Mouse (Mus musculus): Measurements from ENCODE around the gene Slc38a2. TPM values are rescaled to one million over a fixed set of nuclear protein-coding genes. Genes with fewer than 3 reads are reported as not detected.

The Slc38a2 gene
- polyA plus RNA-seq, 1 experiment from 2014 or later = 125 TPM

DNA sequence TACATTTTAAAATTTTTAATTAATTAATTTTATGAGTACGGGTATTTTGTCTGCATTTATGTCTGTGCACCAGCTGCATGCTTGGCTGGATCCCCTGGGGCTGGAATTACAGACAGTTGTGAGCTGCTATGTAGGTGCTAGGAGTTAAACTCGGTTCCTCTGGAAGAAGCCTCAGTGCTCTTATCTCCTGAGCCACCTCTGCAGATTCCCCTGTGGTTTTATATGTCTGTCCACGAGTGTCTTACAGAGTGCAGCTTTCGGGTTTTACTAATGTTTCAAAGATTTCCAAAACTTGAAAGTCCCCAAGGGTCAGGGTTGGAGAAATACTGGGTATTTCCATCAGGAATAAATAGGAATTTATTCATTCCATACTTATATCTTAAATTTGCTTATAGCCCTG, 40.6 kb upstream of the Slc38a2 start:
- Histone ChIP-seq H3K4me2 (no peak overlapping the region), H3K4me3 (no peak overlapping the region), H3K4me1 (0 out of 2 replicates have a peak, but pooled peaks cover 7% of the 10 kb centered on the region), H3K9me3 (no peaks in the 10 kb centered on the region), H3K36me3 (no peaks in the 10 kb centered on the region), H3K27ac (no peak overlapping the region), H3K27me3 (no peaks in the 10 kb centered on the region), H3K9ac (no peak overlapping the region)
- 61% methylated on average over 4 of the region's 4 CpGs for WGBS
- ATAC-seq (ENCODE audit: insufficient number of reproducible peaks, insufficient read depth, low FRiP score, low TSS enrichment, low read depth) = no peak

DNA sequence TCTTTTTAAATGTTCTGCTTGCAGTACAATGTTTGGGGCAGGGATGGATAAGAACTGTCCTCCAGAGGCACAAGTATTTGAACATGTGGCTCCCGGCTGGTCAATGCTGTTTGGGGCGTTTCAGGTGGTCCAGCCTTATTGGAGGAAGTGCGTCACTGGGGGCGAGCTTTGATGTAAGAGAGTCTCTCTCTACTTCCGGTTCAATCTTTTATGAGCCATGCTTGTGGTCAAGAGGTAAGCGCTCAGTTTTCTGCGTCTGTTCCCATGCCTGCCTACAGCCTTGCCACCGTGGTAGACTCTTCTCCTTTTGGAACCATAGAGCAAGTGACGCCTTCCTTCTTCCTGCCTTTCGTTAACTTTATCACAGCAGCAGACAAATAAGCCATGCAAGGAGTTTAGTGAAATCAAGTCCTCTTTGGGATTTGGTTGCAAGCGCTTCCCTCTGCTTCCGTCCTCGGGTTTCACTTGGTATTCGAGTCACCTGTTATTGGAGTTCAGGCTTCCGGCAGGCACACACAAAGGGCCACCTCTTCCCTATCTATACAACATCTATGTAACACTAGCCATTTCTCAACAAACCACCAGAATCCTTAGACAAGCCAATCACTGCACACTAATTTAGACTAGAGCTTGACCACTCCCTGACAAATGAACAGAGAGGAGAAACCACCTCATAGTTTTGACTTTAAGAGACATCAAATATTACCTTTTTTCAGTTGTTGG, 37.3 kb upstream of the Slc38a2 start:
- H3K4me1 ChIP-seq = peaks cover 10% of the 10 kb centered on the region
- WGBS = 67% methylated on average over 15 of the region's 15 CpGs
- no peak overlapping the region for H3K27ac ChIP-seq
- no peak overlapping the region for H3K4me2 ChIP-seq
- no peaks in the 10 kb centered on the region for H3K27me3 ChIP-seq
- no peaks in the 10 kb centered on the region for H3K36me3 ChIP-seq
- ATAC-seq (ENCODE audit: insufficient number of reproducible peaks, insufficient read depth, low FRiP score, low TSS enrichment, low read depth) = no peak
- H3K4me3 ChIP-seq = no peak overlapping the region
- no peak overlapping the region for H3K9ac ChIP-seq
- no peaks in the 10 kb centered on the region for H3K9me3 ChIP-seq

DNA sequence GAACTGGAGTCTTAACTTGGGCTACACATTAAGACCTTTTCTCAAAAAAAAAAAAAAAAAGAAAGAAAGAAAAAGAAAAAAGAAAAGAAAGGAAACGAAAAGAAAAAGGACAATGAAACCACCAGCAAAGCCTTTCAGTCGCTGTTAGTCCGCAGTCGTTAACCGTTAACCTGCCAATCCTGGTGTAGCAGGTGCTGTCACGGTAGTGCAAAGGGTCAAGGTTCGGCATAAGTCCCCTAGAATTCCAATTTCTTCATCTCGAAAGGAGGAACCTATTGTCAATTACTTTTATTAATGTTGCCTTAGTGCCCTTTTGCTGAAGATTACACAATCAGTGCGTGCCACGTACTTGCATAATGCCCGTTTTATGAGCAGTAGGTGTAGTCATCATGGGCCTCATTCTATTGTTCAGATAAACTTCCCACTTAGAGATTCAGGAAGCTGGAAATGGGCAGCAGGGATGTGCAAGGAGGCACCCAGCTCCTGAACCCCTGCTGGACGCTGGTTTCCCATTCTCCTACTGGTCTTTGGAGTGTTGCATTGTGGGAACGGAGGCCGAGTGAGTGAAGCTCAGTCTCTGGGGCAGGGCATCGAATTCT, 36.1 kb upstream of the Slc38a2 start:
- H3K4me1 ChIP-seq = peaks cover 10% of the 10 kb centered on the region
- no peaks in the 10 kb centered on the region for H3K9me3 ChIP-seq
- H3K27ac ChIP-seq = no peak overlapping the region
- no peak overlapping the region for H3K4me3 ChIP-seq
- 83% methylated on average over 15 of the region's 15 CpGs for WGBS
- H3K9ac ChIP-seq = no peak overlapping the region
- H3K27me3 ChIP-seq = no peaks in the 10 kb centered on the region
- no peak for ATAC-seq (ENCODE audit: insufficient number of reproducible peaks, insufficient read depth, low FRiP score, low TSS enrichment, low read depth)
- H3K4me2 ChIP-seq = no peak overlapping the region
- H3K36me3 ChIP-seq = no peaks in the 10 kb centered on the region

DNA sequence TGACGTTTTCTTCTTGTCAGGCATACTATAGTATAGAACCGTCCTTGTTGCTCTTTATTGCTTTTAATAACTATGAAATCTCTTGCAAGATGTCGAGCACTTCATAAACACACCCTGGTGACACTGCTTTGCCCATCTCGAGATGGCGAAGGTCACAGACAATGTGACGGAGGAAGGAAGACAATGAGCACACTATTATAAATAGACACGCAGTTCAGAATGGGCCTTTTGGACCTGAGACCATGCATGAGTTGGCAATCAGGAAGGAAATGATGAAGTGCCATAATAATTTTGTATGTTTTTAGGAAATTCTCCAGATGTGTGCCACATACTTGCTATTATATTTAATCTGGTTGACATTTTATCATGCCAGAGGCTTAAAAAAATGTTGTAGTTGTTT, 34.9 kb upstream of the Slc38a2 start:
- H3K4me1 ChIP-seq = peaks cover 13% of the 10 kb centered on the region
- H3K9ac ChIP-seq = no peak overlapping the region
- no peak for ATAC-seq (ENCODE audit: insufficient number of reproducible peaks, insufficient read depth, low FRiP score, low TSS enrichment, low read depth)
- H3K4me3 ChIP-seq = no peak overlapping the region
- H3K27me3 ChIP-seq = no peaks in the 10 kb centered on the region
- H3K9me3 ChIP-seq = no peaks in the 10 kb centered on the region
- 70% methylated on average over 7 of the region's 7 CpGs for WGBS
- peak overlapping the region; percentile 17; the same call in 1 of the 2 replicates for H3K27ac ChIP-seq
- H3K36me3 ChIP-seq = no peaks in the 10 kb centered on the region
- no peak overlapping the region for H3K4me2 ChIP-seq

DNA sequence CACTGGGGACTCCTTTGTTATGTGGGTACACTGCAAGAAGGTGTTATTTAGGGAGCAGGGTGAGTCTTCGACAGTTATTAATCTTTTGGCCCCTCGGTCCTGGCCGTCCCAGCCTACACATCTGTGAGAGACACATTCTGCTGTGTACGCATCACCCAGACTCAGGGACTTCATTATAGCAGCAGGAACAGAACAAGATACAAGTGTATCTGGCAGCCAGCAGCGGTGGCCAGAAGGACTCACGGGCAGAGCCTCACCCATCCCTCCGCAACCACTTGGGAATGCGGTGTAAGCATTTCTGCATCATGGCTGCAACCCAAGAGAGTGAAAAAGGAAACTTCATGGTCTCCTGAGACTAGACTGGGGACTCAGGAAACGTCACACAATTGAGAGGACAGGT, 30.9 kb upstream of the Slc38a2 start:
- no peak for ATAC-seq (ENCODE audit: insufficient number of reproducible peaks, insufficient read depth, low FRiP score, low TSS enrichment, low read depth)
- no peak overlapping the region for H3K4me2 ChIP-seq
- H3K4me3 ChIP-seq = no peak overlapping the region
- no peaks in the 10 kb centered on the region for H3K9me3 ChIP-seq
- H3K27ac ChIP-seq = no peak overlapping the region
- WGBS = 85% methylated on average over 9 of the region's 9 CpGs
- peaks cover 21% of the 10 kb centered on the region for H3K4me1 ChIP-seq
- H3K27me3 ChIP-seq = no peaks in the 10 kb centered on the region
- H3K9ac ChIP-seq = no peak overlapping the region
- no peaks in the 10 kb centered on the region for H3K36me3 ChIP-seq

DNA sequence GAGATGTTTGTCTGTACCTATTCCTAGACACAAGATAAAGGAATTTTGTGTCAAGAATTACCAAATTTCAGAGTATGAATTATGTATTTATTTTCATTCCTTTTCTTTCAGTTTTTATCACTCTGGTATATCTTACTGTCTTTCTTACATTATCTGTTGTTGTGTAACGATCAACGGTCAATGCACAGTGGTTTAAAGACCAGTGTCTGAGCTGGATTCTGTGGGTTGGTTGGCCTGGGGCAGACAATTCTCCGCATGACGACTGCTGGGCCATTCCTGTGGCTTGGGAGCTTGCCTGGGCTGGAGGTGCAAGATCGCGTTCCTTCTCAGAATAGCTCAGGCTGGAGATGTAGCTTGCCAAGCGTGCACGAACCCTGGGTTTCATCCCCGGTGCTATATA, 30.3 kb upstream of the Slc38a2 start:
- Histone ChIP-seq H3K4me3 (no peak overlapping the region), H3K9me3 (no peaks in the 10 kb centered on the region), H3K36me3 (no peaks in the 10 kb centered on the region), H3K27me3 (no peaks in the 10 kb centered on the region), H3K27ac (no peak overlapping the region), H3K4me1 (peaks cover 21% of the 10 kb centered on the region), H3K9ac (no peak overlapping the region), H3K4me2 (no peak overlapping the region)
- no peak for ATAC-seq (ENCODE audit: insufficient number of reproducible peaks, insufficient read depth, low FRiP score, low TSS enrichment, low read depth)
- WGBS = 74% methylated on average over 9 of the region's 9 CpGs

DNA sequence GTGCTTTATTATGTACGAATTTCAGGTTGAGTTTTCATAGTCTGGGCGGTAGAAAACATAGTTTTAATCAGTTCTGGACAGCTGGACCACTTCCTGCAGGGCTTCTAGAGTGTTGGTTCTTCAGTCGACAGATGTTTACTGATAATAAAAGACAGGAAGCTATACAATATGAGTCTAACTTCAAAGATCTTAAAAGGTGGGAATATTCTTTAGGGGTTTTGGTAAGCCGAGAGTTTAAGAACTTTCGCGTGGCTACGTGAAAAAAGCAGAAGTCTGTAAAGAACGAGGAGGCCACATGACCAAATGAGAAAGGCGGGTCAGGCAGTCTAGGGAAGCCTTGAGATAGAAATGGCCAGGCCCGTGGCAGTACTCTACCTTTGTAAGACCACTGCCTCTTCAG, 29.5 kb upstream of the Slc38a2 start:
- no peak overlapping the region for H3K4me3 ChIP-seq
- 67% methylated on average over 10 of the region's 10 CpGs for WGBS
- peaks cover 16% of the 10 kb centered on the region for H3K4me1 ChIP-seq
- no peaks in the 10 kb centered on the region for H3K27me3 ChIP-seq
- H3K9ac ChIP-seq = no peak overlapping the region
- H3K36me3 ChIP-seq = no peaks in the 10 kb centered on the region
- ATAC-seq (ENCODE audit: insufficient number of reproducible peaks, insufficient read depth, low FRiP score, low TSS enrichment, low read depth) = no peak
- no peaks in the 10 kb centered on the region for H3K9me3 ChIP-seq
- H3K4me2 ChIP-seq = no peak overlapping the region
- peak overlapping the region; percentile 60; the same call in 1 of the 2 replicates for H3K27ac ChIP-seq

DNA sequence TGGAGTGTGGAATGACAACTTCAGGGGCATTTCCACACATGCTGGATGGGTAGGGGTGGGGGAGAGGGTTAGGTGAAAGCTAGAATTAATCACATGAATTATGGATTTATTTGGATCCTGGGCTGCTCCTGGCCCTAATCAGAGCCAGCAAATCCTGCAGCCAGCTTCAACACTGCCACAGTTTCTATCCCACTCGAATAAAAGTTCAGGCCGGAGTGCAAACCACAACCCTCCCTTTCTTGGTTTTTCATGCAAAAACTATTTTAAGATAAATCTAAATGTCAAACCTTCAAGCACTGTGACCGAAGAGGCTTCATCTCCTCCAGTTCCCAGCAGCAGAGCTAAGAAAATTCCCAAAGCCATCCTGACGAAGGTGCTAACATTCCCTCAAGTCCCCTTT, 28.8 kb upstream of the Slc38a2 start:
- no peaks in the 10 kb centered on the region for H3K9me3 ChIP-seq
- no peaks in the 10 kb centered on the region for H3K36me3 ChIP-seq
- no peak overlapping the region for H3K4me2 ChIP-seq
- peaks cover 11% of the 10 kb centered on the region for H3K4me1 ChIP-seq
- H3K27ac ChIP-seq = peak overlapping the region; percentile 60; the same call in 1 of the 2 replicates
- no peak overlapping the region for H3K9ac ChIP-seq
- no peak overlapping the region for H3K4me3 ChIP-seq
- 60% methylated on average over 4 of the region's 4 CpGs for WGBS
- H3K27me3 ChIP-seq = no peaks in the 10 kb centered on the region
- ATAC-seq (ENCODE audit: insufficient number of reproducible peaks, insufficient read depth, low FRiP score, low TSS enrichment, low read depth) = no peak

DNA sequence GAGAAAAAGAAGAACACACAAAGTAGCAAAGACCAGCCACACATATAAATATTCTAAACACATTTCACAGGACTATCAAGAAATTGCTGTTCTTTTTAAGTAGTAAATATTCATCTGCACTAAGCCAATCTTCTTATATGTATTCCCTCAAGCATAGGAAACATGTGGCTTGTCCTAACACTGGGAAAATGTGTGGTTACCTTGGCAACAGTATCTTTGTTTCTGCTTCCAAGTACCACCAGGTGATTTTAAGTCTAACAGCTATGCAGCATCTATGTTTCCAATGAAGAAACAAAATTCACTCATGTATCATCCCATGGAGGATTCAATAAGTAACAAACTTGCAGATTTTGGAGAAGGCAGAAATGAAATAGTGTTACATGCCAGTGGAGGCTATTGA, 25.0 kb upstream of the Slc38a2 start:
- no peak overlapping the region for H3K27ac ChIP-seq
- no peak overlapping the region for H3K4me3 ChIP-seq
- no peaks in the 10 kb centered on the region for H3K27me3 ChIP-seq
- no peaks in the 10 kb centered on the region for H3K9me3 ChIP-seq
- H3K4me1 ChIP-seq = peaks cover 8% of the 10 kb centered on the region
- H3K36me3 ChIP-seq = no peaks in the 10 kb centered on the region
- no peak overlapping the region for H3K4me2 ChIP-seq
- no peak for ATAC-seq (ENCODE audit: insufficient number of reproducible peaks, insufficient read depth, low FRiP score, low TSS enrichment, low read depth)
- H3K9ac ChIP-seq = no peak overlapping the region

DNA sequence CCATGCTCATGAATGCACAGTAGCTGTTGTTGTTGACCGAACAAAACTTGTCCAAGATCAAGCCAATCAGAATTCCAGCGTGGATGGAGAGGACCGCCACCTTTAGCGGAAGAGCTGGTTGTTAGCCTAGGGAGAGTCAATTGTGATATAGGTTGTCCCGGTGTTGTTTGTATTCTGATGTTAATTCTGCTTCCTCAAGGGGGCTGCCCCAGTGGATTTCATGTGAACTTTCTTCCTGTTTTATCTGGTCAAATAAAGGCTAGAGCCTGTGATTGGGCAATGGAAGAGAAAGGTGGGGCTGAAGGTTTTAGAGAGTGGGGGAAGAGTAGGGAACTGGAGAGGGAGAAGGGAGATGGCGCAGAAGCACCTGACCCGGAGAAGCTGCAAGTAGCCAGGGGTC, 22.7 kb upstream of the Slc38a2 start:
- Histone ChIP-seq H3K36me3 (no peaks in the 10 kb centered on the region), H3K27ac (no peak overlapping the region), H3K4me2 (no peak overlapping the region), H3K4me1 (peaks cover 8% of the 10 kb centered on the region), H3K27me3 (no peaks in the 10 kb centered on the region), H3K9ac (no peak overlapping the region), H3K9me3 (no peaks in the 10 kb centered on the region), H3K4me3 (no peak overlapping the region)
- no peak for ATAC-seq (ENCODE audit: insufficient number of reproducible peaks, insufficient read depth, low FRiP score, low TSS enrichment, low read depth)
- WGBS = 79% methylated on average over 7 of the region's 7 CpGs

DNA sequence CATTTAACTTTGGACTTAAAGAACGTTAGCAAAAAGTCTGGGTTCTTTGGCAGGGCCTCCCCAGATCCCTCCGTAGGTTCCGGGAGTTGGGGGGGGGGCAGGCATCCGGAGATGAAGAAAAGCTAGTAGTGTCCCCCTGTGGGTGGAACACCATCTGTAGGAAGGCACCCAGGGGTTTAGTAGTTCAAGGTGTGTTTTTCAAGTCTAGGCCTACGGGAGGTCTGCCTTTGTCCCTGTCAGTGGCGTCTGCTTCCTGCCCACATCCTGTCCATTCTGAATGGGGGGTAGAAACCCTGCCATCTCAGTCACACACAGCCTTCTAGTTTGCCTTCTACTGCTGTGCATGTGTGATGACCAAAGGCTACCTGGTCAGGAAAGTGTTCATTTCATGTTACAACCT, 20.6 kb upstream of the Slc38a2 start:
- no peaks in the 10 kb centered on the region for H3K9me3 ChIP-seq
- no peak overlapping the region for H3K27ac ChIP-seq
- H3K4me1 ChIP-seq = peaks cover 11% of the 10 kb centered on the region
- ATAC-seq (ENCODE audit: insufficient number of reproducible peaks, insufficient read depth, low FRiP score, low TSS enrichment, low read depth) = no peak
- H3K36me3 ChIP-seq = no peaks in the 10 kb centered on the region
- no peak overlapping the region for H3K4me2 ChIP-seq
- WGBS = 78% methylated on average over 6 of the region's 6 CpGs
- no peak overlapping the region for H3K9ac ChIP-seq
- H3K27me3 ChIP-seq = no peaks in the 10 kb centered on the region
- H3K4me3 ChIP-seq = no peak overlapping the region

DNA sequence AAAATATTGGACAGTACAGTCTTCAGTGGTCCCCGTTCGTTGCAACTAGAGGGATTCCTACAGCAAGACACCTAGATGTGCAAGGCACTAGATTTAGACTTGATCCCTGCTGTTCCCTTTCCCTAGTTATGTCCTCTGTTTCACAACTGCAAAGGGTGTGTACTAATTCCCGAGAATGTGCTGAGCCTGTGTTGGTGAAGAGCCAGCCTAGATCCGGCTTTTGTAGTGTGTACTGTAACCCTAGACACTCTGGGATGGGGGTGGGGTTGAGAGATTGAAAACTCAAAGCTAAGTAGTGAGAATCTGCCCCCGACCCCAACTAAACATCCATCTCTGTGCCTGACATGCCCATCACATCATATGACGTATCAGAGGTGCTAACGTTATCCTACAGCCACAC, 18.9 kb upstream of the Slc38a2 start:
- no peak overlapping the region for H3K27ac ChIP-seq
- H3K9ac ChIP-seq = no peak overlapping the region
- no peaks in the 10 kb centered on the region for H3K27me3 ChIP-seq
- H3K4me2 ChIP-seq = no peak overlapping the region
- H3K4me1 ChIP-seq = peaks cover 11% of the 10 kb centered on the region
- ATAC-seq (ENCODE audit: insufficient number of reproducible peaks, insufficient read depth, low FRiP score, low TSS enrichment, low read depth) = no peak
- H3K4me3 ChIP-seq = no peak overlapping the region
- WGBS = 67% methylated on average over 7 of the region's 7 CpGs
- no peaks in the 10 kb centered on the region for H3K9me3 ChIP-seq
- H3K36me3 ChIP-seq = no peaks in the 10 kb centered on the region

Data from embryonic facial prominence, embryonic 13.5 days (tissue).